Mouse (Mus musculus) hindbrain, embryonic 10.5 days (tissue): ENCODE measurements at regions not wholly inside any gene's neighbourhood (a gene's known extent, or its start where the extent isn't known, plus 50 kb on each side); places are given as distances from the start of the nearest gene placed in this dataset.
A peak's percentile ranks its signal among the peaks of the same experiment; 100 is the strongest.

Experiments used
- DNase-seq: peaks from one replicate; pipeline ENCODE4 v3.0.0-alpha.2; 2017; ENCODE audit warnings: low spot score
- H3K27ac ChIP-seq: fragments of 300-500 bp; sonication (generic); 2 replicates; pipeline ENCODE4 v1.5.1; 2016; ENCODE audit warnings: mild to moderate bottlenecking, moderate library complexity
- H3K27me3 ChIP-seq: fragments of 300-500 bp; sonication (generic); 2 replicates; pipeline ENCODE4 v1.6.1; 2016; ENCODE audit warnings: mild to moderate bottlenecking; ENCODE audit not compliant: poor library complexity, insufficient read depth, severe bottlenecking
- H3K36me3 ChIP-seq: fragments of 300-500 bp; sonication (generic); 2 replicates; pipeline ENCODE4 v1.6.1; 2016; ENCODE audit warnings: mild to moderate bottlenecking, moderate library complexity
- H3K4me1 ChIP-seq: fragments of 300-500 bp; sonication (generic); replicated peaks from 2 replicates; pipeline ENCODE4 v1.6.1; 2016; ENCODE audit warnings: mild to moderate bottlenecking
- H3K4me3 ChIP-seq: fragments of 300-500 bp; sonication (generic); 2 replicates; pipeline ENCODE4 v1.5.1; 2016; ENCODE audit warnings: mild to moderate bottlenecking, moderate library complexity
- H3K9me3 ChIP-seq: fragments of 300-500 bp; sonication (generic); 2 replicates; pipeline ENCODE4 v1.6.1; 2016; ENCODE audit warnings: mild to moderate bottlenecking, moderate library complexity
- WGBS: fragments of 180-500 bp; shearing (Covaris S2); methylation state at CpG from one replicate; pipeline ENCODE4 v1.1.7; 2016; 5-methylcytosine and 5-hydroxymethylcytosine counted together

DNA sequence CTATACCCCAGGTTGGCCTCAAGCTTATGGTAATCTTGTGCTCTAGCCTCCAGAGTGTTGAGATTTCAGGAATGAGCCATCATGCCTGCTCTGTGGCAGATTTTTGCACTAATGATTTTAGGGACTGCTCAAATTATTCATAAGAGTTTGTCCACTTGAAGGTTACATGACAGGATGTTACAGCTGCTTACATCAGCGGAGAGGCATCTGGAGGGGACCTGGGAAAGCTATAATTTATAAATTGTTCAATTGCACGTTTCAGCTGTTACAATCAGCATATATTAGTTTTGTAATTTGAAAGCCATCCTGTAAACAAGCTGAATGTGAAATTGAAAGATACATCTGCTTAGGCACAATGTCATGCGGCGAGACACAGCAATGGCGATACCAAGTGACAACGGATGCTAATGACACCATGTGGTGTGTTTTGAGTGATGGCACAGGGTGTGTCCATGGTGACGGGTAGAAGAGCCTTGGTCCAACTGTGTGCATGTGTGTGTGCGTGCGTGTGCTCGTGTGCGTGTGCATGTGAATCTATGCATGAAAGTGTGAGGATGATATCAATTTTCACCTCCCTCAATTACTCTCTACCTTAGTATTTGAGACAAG is 96.6 kb upstream of the Gjb5 start:
- DNase-seq: no peak

DNA sequence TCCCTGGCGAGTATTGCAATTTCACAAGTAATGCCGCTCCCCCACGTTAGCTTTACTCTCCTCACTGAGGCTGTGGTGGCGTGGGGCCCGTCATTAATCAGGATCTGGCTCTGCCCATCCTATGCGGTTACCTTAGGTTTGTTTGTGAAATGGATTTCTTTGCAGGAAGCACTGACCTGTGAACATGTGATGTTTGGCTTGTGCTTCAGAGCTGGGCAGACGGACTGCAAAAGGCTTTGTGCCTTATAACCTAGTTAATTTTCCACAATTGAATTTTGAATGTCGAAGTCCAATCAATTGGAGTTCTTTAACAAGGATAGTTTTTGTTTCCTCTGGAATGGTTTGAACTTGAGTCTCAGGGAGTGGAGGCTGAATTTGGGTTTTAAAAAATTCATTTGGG is 94.1 kb upstream of the Gjb5 start:
- Histone ChIP-seq H3K4me1 (peaks cover 4% of the 10 kb centered on the region; the same call in 1 of the 2 replicates), H3K27ac (no peak overlapping the region), H3K4me3 (no peak overlapping the region), H3K36me3 (no peaks in the 10 kb centered on the region), H3K27me3 (no peaks in the 10 kb centered on the region), H3K9me3 (peaks cover 8% of the 10 kb centered on the region; the same call in 1 of the 2 replicates)
- WGBS: 83% methylated on average over 8 of the region's 8 CpGs
- no peak for DNase-seq

More for the DNA sequence above, 96.6 kb upstream of the Gjb5 start:
- no peaks in the 10 kb centered on the region for H3K36me3 ChIP-seq
- no peak overlapping the region for H3K27ac ChIP-seq
- H3K27me3 ChIP-seq: no peaks in the 10 kb centered on the region
- 91% methylated on average over 11 of the region's 11 CpGs for WGBS
- H3K4me1 ChIP-seq: peaks cover 4% of the 10 kb centered on the region; the same call in 1 of the 2 replicates
- H3K4me3 ChIP-seq: no peak overlapping the region
- peaks cover 21% of the 10 kb centered on the region for H3K9me3 ChIP-seq

DNA sequence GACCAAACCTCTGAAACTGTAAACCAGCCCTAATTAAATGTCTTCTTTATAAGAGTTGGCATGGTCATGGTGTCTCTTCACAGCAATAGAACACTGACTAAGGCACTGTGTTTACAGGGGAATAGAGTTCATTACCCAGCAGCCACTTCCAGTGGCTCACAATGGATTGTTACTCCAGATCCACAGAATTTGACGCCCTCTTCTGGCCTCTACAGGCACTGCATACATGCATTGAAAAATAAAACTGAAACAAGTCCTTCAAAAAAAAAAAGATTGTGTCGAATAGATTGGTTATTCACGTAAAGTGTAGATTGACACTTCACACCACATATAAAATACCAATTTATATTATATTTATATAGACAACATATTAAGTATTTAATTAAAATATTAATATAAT is 87.3 kb upstream of the Gjb5 start:
- Histone ChIP-seq H3K4me3 (no peak overlapping the region), H3K9me3 (no peaks in the 10 kb centered on the region), H3K27me3 (no peaks in the 10 kb centered on the region), H3K4me1 (no peaks in the 10 kb centered on the region), H3K36me3 (no peaks in the 10 kb centered on the region), H3K27ac (no peak overlapping the region)
- DNase-seq: no peak
- WGBS: 66% methylated on average over 3 of the region's 3 CpGs

DNA sequence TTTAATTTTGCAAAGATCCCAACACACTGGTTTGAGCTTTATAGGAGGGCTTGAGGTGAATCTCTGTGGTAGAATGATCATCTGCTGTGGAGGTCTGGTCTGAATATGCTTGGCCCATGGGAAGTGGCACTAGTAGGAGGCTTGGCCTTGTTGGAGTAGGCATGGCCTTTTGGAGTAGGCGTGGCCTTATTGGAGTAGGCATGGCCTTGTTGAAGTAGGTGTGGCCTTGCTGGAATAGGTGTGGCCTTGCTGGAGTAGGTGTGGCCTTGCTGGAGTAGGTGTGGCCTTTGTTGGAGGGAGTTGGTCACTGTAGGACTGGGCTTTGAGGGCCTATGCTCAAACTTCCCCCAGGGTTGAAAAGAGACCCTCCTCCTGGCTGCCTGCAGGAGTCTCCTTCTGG is 86.1 kb upstream of the Gjb5 start:
- Histone ChIP-seq H3K36me3 (no peaks in the 10 kb centered on the region), H3K27ac (no peak overlapping the region), H3K9me3 (no peaks in the 10 kb centered on the region), H3K4me1 (no peaks in the 10 kb centered on the region), H3K27me3 (no peaks in the 10 kb centered on the region), H3K4me3 (no peak overlapping the region)
- DNase-seq: no peak
- whole genome bisulfite sequencing: 96% methylated on average over 1 of the region's 1 CpGs

DNA sequence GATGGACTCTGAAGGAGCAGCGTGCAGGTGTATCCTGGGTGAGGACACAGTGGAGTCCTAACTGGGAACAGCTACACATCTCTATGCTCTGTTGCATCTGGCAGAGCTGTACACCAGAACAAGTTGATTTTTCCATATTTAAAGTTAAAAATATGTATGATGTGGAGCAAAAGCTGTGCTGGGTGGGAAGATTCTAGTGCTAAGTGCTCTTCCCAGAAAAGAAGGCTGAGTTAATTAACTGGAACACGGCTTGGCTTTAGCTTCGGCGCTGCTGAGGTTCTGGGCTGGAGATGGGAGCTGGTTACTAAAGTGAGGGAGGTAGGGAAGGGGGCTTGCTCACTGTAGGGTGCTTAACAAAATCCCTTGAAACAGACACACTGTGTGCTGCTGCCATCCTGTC is 84.0 kb upstream of the Gjb5 start:
- Histone ChIP-seq H3K27me3 (no peaks in the 10 kb centered on the region), H3K4me1 (no peaks in the 10 kb centered on the region), H3K36me3 (no peaks in the 10 kb centered on the region), H3K9me3 (no peaks in the 10 kb centered on the region), H3K4me3 (no peak overlapping the region), H3K27ac (no peak overlapping the region)
- DNase-seq: no peak
- WGBS: 82% methylated on average over 4 of the region's 4 CpGs

DNA sequence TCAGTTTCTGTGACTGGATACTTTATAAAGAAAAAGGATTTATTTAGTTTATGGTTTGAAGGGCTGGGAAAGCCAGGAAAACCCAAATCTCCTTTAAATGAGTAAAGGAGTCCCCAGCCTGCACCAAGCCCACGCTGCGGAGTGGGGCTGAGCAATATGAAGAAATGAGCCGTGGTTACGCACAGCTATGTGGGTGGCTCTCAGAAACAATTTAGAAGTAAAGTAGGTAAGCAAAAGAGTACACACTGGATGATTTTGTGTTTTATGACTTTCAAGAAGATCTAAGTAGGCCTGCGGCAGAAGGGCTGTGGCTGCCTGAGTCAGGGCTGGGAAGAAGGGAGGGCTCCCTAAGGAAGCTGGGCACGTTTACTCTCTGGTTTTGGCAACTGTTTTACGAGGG is 82.6 kb upstream of the Gjb5 start:
- H3K36me3 ChIP-seq: no peaks in the 10 kb centered on the region
- no peak overlapping the region for H3K27ac ChIP-seq
- no peak overlapping the region for H3K4me3 ChIP-seq

DNA sequence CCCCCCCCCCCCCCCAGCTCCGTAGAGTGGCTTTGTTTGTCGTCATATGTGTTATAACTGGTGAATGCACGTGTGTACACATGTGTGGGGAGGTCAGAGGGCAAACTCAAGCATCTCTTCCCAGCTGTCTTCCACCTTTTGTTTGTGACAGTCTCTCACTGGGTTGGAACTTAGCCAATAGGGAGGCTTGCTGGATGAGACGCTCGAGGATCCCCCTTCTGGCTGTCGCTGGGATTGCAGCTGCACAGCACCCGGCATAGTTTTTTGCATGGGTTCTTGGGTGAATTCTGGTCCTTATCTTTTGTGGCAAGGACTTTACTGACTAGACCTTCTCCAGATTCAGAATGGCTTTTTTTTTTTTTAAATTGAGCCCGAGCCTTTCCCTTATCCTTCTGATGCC is 77.1 kb upstream of the Gjb5 start:
- WGBS: 20% methylated on average over 8 of the region's 8 CpGs
- H3K4me3 ChIP-seq: 0 out of 2 replicates have a peak overlapping the region, but pooled peaks have one; percentile 20
- peaks cover 12% of the 10 kb centered on the region for H3K4me1 ChIP-seq
- H3K9me3 ChIP-seq: no peaks in the 10 kb centered on the region
- DNase-seq: peak; percentile 61
- peaks cover 6% of the 10 kb centered on the region; the same call in 1 of the 2 replicates for H3K27me3 ChIP-seq
- H3K36me3 ChIP-seq: no peaks in the 10 kb centered on the region
- no peak overlapping the region for H3K27ac ChIP-seq

More for the DNA sequence above, 82.6 kb upstream of the Gjb5 start:
- H3K4me1 ChIP-seq: no peaks in the 10 kb centered on the region
- no peak for DNase-seq
- no peaks in the 10 kb centered on the region for H3K9me3 ChIP-seq
- WGBS: 83% methylated on average over 7 of the region's 7 CpGs
- H3K27me3 ChIP-seq: no peaks in the 10 kb centered on the region

DNA sequence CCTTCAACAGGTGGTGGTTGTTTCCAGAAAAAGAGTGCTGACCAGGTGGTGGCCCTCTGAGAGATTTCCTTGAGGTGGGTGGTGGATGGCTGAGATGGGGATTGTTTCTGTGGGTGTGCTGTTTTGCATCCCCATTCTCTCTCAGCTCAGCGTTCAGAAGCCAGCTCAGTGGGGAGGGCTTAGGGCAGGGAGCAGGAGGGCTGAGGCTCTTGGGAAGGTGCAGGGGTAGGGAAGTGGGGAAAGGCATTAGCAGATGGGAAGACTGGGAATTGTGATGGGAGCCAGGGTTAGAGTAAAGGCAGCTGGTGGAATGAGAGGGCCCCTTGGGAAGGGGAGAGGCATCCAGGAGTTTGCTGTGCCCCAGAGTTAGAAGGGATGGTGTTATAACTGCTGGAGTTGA is 72.3 kb upstream of the Gjb5 start:
- no peaks in the 10 kb centered on the region for H3K9me3 ChIP-seq
- DNase-seq: no peak
- H3K27me3 ChIP-seq: peaks cover 6% of the 10 kb centered on the region; the same call in 1 of the 2 replicates
- no peaks in the 10 kb centered on the region for H3K36me3 ChIP-seq
- 0% methylated on average over 1 of the region's 1 CpGs for WGBS
- H3K4me3 ChIP-seq: no peak overlapping the region
- H3K27ac ChIP-seq: 0 out of 2 replicates have a peak overlapping the region, but pooled peaks have one; percentile 35
- H3K4me1 ChIP-seq: peaks cover 13% of the 10 kb centered on the region

DNA sequence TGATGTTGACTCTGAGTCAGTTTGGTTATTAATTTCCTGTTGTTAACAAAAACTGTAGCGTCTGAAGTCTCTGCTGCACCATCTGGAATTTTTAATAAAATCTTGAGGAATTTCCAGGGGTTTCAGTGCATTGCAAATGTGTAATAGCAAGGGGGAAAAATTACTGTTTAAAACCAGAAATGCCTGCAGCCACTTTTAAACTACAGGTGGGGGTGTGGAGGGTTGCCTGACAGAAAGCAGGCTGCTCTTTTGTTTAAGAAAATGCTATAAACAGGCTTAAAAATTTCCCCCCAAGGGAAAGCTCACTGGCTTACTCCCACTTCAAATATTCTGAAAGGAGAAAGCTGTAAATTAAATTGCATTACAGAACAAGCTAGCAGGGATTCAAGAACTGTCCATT is 71.8 kb upstream of the Gjb5 start:
- Histone ChIP-seq H3K36me3 (no peaks in the 10 kb centered on the region), H3K9me3 (no peaks in the 10 kb centered on the region), H3K4me1 (peaks cover 13% of the 10 kb centered on the region), H3K27me3 (peaks cover 6% of the 10 kb centered on the region; the same call in 1 of the 2 replicates), H3K4me3 (no peak overlapping the region), H3K27ac (no peak overlapping the region)
- no peak for DNase-seq
- WGBS: 76% methylated on average over 1 of the region's 1 CpGs

DNA sequence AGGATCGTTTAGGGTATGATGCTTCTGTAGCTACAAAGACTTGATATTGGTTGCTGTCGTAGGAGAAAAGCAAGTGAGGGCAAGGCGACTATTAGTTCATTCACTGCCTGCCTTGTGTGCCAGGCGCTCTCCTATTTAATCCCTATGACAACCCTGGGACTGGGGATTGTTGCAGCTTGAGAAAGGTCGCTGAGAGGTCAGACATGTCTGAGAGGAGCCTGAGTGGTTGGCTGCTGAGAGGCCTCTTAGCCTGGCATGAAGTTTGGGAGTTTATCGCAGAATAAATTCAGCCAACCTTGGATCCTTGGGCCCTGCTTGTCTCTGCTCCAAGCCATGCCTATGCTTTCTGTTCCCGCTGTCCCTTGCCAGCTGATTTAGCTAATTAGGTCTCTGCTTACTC is 65.9 kb upstream of the Gjb5 start:
- Histone ChIP-seq H3K27ac (0 out of 2 replicates have a peak overlapping the region, but pooled peaks have one; percentile 9), H3K27me3 (peaks cover 6% of the 10 kb centered on the region; the same call in 1 of the 2 replicates), H3K9me3 (no peaks in the 10 kb centered on the region), H3K4me3 (no peak overlapping the region), H3K4me1 (peaks cover 37% of the 10 kb centered on the region), H3K36me3 (no peaks in the 10 kb centered on the region)
- WGBS: 66% methylated on average over 7 of the region's 7 CpGs
- peak; percentile 22 for DNase-seq

DNA sequence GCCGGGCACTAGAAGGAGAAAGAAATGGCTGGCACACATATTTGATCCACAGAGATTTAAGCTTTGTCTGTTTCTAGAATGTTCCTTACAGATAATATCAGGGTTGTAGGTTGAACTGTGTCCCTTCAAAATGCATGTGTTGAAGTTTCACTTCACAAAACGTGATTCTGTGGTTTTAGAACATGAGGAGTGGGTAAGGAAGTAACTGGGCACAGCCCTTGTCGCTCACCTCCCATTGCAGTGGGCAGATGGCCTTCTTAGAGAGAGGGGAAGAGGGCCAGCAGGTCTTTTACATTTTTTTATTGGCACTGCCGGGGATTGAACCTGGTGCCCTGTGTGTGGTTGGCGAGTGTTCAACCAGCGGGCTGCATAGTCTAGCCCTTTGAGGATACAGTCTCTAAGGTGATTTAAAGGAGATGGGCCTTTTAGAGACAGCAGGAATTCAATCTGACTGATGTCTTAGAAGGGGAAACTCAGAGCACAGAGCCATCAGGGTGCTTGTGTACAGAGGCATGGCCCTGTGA is 64.0 kb upstream of the Gjb5 start:
- Histone ChIP-seq H3K4me1 (peaks cover 52% of the 10 kb centered on the region), H3K27ac (0 out of 2 replicates have a peak overlapping the region, but pooled peaks have one; percentile 12), H3K4me3 (no peak overlapping the region), H3K27me3 (peaks cover 13% of the 10 kb centered on the region), H3K9me3 (no peaks in the 10 kb centered on the region), H3K36me3 (no peaks in the 10 kb centered on the region)
- WGBS: 90% methylated on average over 6 of the region's 6 CpGs
- DNase-seq: no peak

DNA sequence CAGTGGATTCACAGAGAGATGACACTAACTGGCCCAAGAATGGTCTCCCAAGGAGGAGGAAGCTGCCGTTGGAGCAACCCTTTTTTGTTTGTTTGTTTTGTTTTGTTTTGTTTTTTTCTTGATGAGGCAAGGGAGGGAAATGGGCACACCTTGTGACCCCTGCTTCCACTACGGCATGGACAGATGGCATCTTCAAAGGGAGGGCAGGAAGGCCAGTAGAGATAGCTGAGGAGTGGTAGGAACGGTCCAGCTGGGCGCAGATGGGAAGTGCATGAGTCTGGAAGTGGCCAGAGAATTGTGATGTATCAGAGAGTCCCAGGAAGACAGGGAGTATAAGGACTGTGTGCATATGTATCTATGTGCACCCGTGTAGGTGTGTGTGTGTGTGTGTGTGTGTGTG is 63.1 kb upstream of the Gjb5 start:
- Histone ChIP-seq H3K27ac (no peak overlapping the region), H3K4me1 (peaks cover 58% of the 10 kb centered on the region), H3K4me3 (no peak overlapping the region), H3K36me3 (no peaks in the 10 kb centered on the region), H3K27me3 (peaks cover 13% of the 10 kb centered on the region), H3K9me3 (no peaks in the 10 kb centered on the region)
- 82% methylated on average over 5 of the region's 5 CpGs for WGBS
- DNase-seq: no peak

DNA sequence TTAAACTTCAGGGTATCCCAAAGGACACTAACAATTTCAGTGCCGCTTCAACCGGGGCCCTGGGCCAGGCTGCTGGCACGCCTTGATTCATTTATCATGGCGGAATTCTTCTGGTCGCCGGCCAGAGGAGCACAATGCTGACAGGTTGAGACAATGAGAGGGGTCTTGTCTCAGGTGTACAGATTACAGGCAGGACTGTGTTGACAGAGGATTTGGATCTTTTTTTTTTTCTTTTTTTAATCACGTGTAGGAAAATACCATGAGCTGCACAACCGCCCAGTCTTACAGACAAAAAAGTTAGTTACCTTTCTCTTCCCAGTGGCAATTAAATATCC is 61.8 kb upstream of the Gjb5 start:
- peaks cover 13% of the 10 kb centered on the region for H3K27me3 ChIP-seq
- no peaks in the 10 kb centered on the region for H3K36me3 ChIP-seq
- no peak for DNase-seq
- H3K9me3 ChIP-seq: no peaks in the 10 kb centered on the region
- H3K4me1 ChIP-seq: peaks cover 71% of the 10 kb centered on the region
- no peak overlapping the region for H3K4me3 ChIP-seq
- WGBS: 46% methylated on average over 8 of the region's 8 CpGs
- H3K27ac ChIP-seq: peak overlapping the region; percentile 85
